Mouse (Mus musculus): Measurements from ENCODE around the gene Pkd1l2. TPM values are rescaled to one million over a fixed set of nuclear protein-coding genes. Genes with fewer than 3 reads are reported as not detected.

The Pkd1l2 gene
- total and polyA plus RNA-seq, 2 experiments from 2014 or later: 0.06 TPM; not detected in 1

DNA sequence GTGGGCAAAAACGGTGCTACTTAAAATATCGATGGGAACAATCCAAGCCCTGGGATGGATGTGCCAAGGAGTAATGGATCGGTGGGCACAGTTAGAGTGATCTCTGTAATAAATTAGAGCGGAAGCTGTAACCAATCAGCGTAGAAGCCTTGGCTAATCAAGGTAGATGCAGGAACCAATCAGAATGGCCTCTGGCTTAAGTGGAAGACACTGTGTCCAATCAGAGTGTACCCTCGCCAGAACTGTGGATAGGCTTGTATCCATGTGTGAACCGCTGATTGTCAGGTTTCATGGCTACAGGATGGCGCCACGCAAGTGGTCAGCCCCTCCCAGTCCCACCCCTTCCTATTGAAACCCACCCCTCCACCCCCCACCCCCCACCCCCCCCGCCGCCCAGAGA is 14.9 kb downstream of the Pkd1l2 start:
- 88% methylated on average over 11 of the region's 11 CpGs for WGBS

DNA sequence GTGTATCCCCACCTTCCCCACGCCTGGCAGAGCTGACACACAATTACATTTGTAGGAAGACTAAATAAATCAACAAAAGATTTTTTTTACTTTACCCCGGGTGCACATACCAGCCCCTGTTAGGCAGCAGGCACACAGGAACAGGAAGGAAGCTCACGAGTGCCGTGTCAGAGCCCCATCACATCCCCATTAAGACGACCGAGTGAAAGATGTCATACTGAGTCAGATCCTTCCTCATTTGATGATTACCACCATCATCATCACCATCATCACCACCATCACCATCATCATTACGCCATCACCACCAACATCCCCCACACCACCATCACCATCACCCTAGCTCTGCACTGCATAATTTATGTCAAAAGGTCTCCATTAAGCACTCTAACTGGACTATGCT is 15.3 kb downstream of the Pkd1l2 start:
- Histone ChIP-seq H3K9me3 (ENCODE audit: low read length) (no peaks in the 10 kb centered on the region), H3K36me3 (ENCODE audit: insufficient read depth) (no peaks in the 10 kb centered on the region), H3K4me1 (ENCODE audit: insufficient read depth) (no peaks in the 10 kb centered on the region), H3K27me3 (ENCODE audit: insufficient read depth, low read length) (no peaks in the 10 kb centered on the region), H3K9ac (no peak overlapping the region), H3K4me3 (ENCODE audit: low read depth, low read length) (no peak overlapping the region), H3K27ac (ENCODE audit: low read depth, low read length) (no peak overlapping the region), H3K4me2 (ENCODE audit: low read depth) (no peak overlapping the region)
- DNase-seq: no peak
- no peak for ATAC-seq
- no peak for TF ChIP-seq CTCF (IDR thresholded peaks at IDR 0.05; ENCODE audit: low read depth)
- 86% methylated on average over 7 of the region's 7 CpGs for WGBS

More for the DNA sequence above, 14.9 kb downstream of the Pkd1l2 start:
- Histone ChIP-seq H3K27me3 (ENCODE audit: insufficient read depth, low read length) (no peaks in the 10 kb centered on the region), H3K9me3 (ENCODE audit: low read length) (no peaks in the 10 kb centered on the region), H3K36me3 (ENCODE audit: insufficient read depth) (no peaks in the 10 kb centered on the region), H3K4me3 (ENCODE audit: low read depth, low read length) (no peak overlapping the region), H3K4me2 (ENCODE audit: low read depth) (no peak overlapping the region), H3K4me1 (ENCODE audit: insufficient read depth) (no peaks in the 10 kb centered on the region), H3K9ac (no peak overlapping the region), H3K27ac (ENCODE audit: low read depth, low read length) (no peak overlapping the region)
- DNase-seq: no peak
- TF ChIP-seq CTCF (IDR thresholded peaks at IDR 0.05; ENCODE audit: low read depth): no peak
- ATAC-seq: no peak

DNA sequence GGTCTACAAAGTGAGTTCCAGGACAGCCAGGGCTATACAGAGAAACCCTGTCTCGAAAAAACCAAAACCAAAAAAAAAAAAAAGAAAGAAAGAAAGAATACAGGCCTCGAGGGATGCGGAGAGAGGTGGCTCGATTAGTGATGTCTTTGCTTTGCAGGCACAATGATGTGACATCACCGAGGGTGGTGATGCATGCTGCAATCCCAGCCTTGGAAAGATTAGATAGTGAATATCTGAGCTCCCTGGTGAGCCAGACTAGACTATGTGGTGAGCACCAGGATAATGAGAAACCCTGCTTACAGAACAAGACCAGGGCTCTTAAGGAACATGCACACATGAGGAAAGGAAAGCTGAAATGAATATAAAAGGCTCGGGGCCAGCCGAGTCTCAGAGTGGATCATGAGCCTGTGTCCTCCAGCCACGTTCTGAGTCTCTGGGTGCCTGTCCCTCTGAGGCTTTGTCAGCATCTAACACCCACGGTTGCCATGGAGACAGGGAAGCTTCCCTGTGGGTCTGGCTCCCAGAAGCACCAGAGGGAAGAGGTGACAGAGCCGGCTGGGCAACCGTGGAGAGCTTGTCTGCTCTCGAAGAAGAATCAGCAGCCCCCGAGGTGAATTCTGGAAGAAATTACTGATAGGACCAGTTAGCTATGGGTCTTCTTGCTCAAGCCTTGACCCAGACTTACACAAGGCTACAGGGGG is 20.9 kb downstream of the Pkd1l2 start:
- no peaks in the 10 kb centered on the region for H3K9me3 ChIP-seq (ENCODE audit: low read length)
- H3K4me3 ChIP-seq (ENCODE audit: low read depth, low read length): no peak overlapping the region
- H3K4me2 ChIP-seq (ENCODE audit: low read depth): no peak overlapping the region
- peak; percentile 63 for ATAC-seq
- H3K27me3 ChIP-seq (ENCODE audit: insufficient read depth, low read length): no peaks in the 10 kb centered on the region
- 59% methylated on average over 13 of the region's 13 CpGs for WGBS
- DNase-seq: peak; percentile 51
- no peaks in the 10 kb centered on the region for H3K36me3 ChIP-seq (ENCODE audit: insufficient read depth)
- no peak overlapping the region for H3K9ac ChIP-seq
- TF ChIP-seq CTCF (IDR thresholded peaks at IDR 0.05; ENCODE audit: low read depth): no peak
- no peaks in the 10 kb centered on the region; the same call in 1 of the 2 replicates for H3K4me1 ChIP-seq (ENCODE audit: insufficient read depth)
- no peak overlapping the region for H3K27ac ChIP-seq (ENCODE audit: low read depth, low read length)

DNA sequence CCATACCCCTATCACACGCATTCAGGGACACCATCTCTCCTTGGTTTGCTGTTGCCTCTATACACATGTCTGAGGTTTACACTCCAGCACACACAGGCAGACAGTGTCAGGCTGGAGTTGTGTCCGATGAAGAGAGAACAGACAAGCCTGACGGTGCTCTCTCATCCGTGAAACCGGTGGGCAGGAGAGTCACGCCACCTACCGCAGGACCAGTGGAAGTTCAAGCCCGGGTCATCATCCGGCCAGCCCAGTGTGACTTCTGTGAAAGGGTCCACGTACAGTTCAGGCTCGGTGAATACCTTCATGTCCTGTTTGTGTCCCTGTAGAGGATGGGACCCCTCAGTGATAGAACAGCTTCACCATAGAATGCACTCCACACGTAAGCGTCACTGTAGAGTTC is 21.9 kb downstream of the Pkd1l2 start:
- H3K36me3 ChIP-seq (ENCODE audit: insufficient read depth): no peaks in the 10 kb centered on the region
- H3K4me2 ChIP-seq (ENCODE audit: low read depth): no peak overlapping the region
- no peak for TF ChIP-seq CTCF (IDR thresholded peaks at IDR 0.05; ENCODE audit: low read depth)
- H3K4me3 ChIP-seq (ENCODE audit: low read depth, low read length): no peak overlapping the region
- ATAC-seq (no peak), DNase-seq (no peak)
- no peaks in the 10 kb centered on the region; the same call in 1 of the 2 replicates for H3K4me1 ChIP-seq (ENCODE audit: insufficient read depth)
- 84% methylated on average over 13 of the region's 13 CpGs for WGBS
- no peaks in the 10 kb centered on the region for H3K27me3 ChIP-seq (ENCODE audit: insufficient read depth, low read length)
- no peak overlapping the region for H3K27ac ChIP-seq (ENCODE audit: low read depth, low read length)
- no peak overlapping the region for H3K9ac ChIP-seq
- no peaks in the 10 kb centered on the region for H3K9me3 ChIP-seq (ENCODE audit: low read length)

DNA sequence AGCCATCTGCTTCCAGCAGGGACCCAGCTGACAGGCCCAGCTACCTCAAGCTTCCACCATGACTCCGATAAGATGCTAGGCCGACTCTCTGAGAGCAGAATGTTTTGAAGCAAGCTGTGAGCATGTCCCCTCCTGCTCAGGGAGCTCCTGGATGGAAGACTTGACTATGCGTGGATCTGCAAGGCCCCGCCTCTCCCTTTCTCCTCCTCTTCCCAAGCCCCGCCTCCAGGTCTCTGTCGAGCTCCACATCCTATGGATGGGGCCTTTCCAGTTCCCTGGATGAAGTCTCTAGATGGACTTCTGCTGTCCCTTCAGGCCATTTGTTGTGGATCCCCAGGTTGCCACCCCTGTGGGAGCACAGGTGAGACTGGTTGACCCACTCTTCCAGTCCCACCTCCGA is 23.2 kb downstream of the Pkd1l2 start:
- Histone ChIP-seq H3K4me1 (ENCODE audit: insufficient read depth) (no peaks in the 10 kb centered on the region; the same call in 1 of the 2 replicates), H3K36me3 (ENCODE audit: insufficient read depth) (no peaks in the 10 kb centered on the region), H3K4me3 (ENCODE audit: low read depth, low read length) (no peak overlapping the region), H3K27ac (ENCODE audit: low read depth, low read length) (no peak overlapping the region), H3K4me2 (ENCODE audit: low read depth) (no peak overlapping the region), H3K9me3 (ENCODE audit: low read length) (no peaks in the 10 kb centered on the region), H3K9ac (no peak overlapping the region), H3K27me3 (ENCODE audit: insufficient read depth, low read length) (no peaks in the 10 kb centered on the region)
- 65% methylated on average over 7 of the region's 7 CpGs for WGBS
- no peak for ATAC-seq
- no peak for DNase-seq
- no peak for TF ChIP-seq CTCF (IDR thresholded peaks at IDR 0.05; ENCODE audit: low read depth)

DNA sequence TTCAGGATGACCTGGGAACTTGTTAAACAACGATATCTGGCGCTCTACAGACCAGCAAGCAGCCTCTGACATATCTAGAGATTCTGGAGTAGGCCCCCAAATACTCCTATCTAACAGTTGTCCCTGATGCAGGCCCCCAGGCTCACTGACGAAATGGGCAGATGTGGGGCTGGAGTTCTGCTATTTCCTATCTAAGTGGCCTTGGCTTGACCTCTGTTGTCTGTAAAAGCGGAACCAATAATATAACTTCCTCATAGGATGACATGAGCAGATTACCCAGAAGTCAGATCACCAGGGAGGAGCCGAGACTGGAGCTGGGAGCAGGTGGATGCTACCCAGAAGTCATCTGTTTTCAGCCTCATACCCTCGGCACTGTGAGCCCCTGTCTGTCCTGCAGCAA is 27.2 kb downstream of the Pkd1l2 start:
- Histone ChIP-seq H3K4me3 (ENCODE audit: low read depth, low read length) (no peak overlapping the region), H3K4me1 (ENCODE audit: insufficient read depth) (no peaks in the 10 kb centered on the region), H3K4me2 (ENCODE audit: low read depth) (no peak overlapping the region), H3K27me3 (ENCODE audit: insufficient read depth, low read length) (no peaks in the 10 kb centered on the region), H3K36me3 (ENCODE audit: insufficient read depth) (no peaks in the 10 kb centered on the region), H3K9me3 (ENCODE audit: low read length) (no peaks in the 10 kb centered on the region), H3K27ac (ENCODE audit: low read depth, low read length) (no peak overlapping the region), H3K9ac (no peak overlapping the region)
- TF ChIP-seq CTCF (IDR thresholded peaks at IDR 0.05; ENCODE audit: low read depth): no peak
- ATAC-seq (no peak), DNase-seq (no peak)
- WGBS: 85% methylated on average over 6 of the region's 6 CpGs

DNA sequence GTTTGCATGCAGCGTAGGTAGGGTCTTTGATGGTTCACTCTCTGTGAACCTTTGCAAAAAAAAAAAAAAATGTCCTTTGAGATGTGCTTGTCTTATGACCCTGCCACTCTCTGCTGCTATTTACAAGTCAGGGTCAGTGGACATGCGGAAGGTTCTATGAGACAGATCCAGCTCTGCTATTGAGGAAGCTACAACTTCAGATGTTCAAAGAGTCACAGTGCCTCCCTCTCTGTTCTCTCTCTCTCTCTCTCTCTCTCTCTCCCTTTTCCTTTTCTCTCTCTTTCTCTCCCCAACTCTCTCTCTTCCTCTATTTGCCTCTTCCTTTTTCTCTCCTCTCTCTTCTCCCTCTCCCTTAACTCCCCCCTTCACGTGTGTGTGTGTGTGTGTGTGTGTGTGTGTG is 28.1 kb downstream of the Pkd1l2 start:
- Histone ChIP-seq H3K27ac (ENCODE audit: low read depth, low read length) (no peak overlapping the region), H3K9ac (no peak overlapping the region), H3K4me1 (ENCODE audit: insufficient read depth) (no peaks in the 10 kb centered on the region), H3K9me3 (ENCODE audit: low read length) (no peaks in the 10 kb centered on the region), H3K4me2 (ENCODE audit: low read depth) (no peak overlapping the region), H3K36me3 (ENCODE audit: insufficient read depth) (no peaks in the 10 kb centered on the region), H3K4me3 (ENCODE audit: low read depth, low read length) (no peak overlapping the region), H3K27me3 (ENCODE audit: insufficient read depth, low read length) (no peaks in the 10 kb centered on the region)
- no peak for ATAC-seq
- no peak for TF ChIP-seq CTCF (IDR thresholded peaks at IDR 0.05; ENCODE audit: low read depth)
- DNase-seq: no peak
- WGBS: 85% methylated on average over 3 of the region's 3 CpGs

All from forebrain, postnatal 0 days (tissue).